In the genomic region with DNA sequence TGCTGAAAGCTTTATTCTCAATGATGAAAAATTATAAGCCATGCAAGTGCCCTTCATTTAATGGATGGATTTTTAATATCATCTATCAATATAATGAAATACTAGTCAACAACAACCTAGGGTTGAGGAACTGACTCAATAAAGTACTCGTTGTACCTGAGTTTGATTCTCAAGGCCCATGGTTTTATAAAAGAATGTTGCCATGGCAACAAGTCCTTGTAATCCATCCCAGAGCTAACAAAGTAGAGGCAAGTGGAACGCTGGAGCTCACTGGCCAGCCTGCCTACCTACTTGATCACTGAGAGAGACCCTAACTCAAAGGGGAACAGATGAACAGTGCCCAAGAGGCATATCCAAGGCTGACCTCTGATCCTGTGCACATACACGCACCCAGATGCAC, we compare ENCODE assay signal across 33 mouse cellular contexts. TPM values are rescaled to one million over a fixed set of nuclear protein-coding genes. Genes with fewer than 3 reads are reported as not detected.
DNase-seq lines count a peak whose midpoint lies in the region; ATAC-seq and TF ChIP-seq lines count a peak whose summit lies in the region.
"Had no signal": no experiment of that assay in that cellular context is flagged by ENCODE, and none has a peak within 500 bp of the region (broad histone marks: within the 10 kb centered on the region; RNA-seq: fewer than 3 reads in every experiment).

No protein-coding gene starts in this region.

- no peak for TF ChIP-seq CTCF in forebrain, postnatal 0 days (IDR thresholded peaks at IDR 0.05; ENCODE audit: low read depth)
- no peak for TF ChIP-seq CTCF in hindbrain, postnatal 0 days (IDR thresholded peaks at IDR 0.05; ENCODE audit: low read depth)

- no peaks in the 10 kb centered on the region for H3K36me3 ChIP-seq in forebrain, postnatal 0 days (ENCODE audit: insufficient read depth)
- H3K36me3 ChIP-seq in forebrain, embryonic 16.5 days (ENCODE audit: control insufficient read depth, insufficient read depth), result no peaks in the 10 kb centered on the region
- H3K36me3 ChIP-seq in hindbrain, postnatal 0 days (ENCODE audit: insufficient read depth, low read length), result no peaks in the 10 kb centered on the region
- no peaks in the 10 kb centered on the region for H3K36me3 ChIP-seq in hindbrain, embryonic 10.5 days
- H3K36me3 ChIP-seq: embryonic facial prominence, embryonic 12.5 days; embryonic facial prominence, embryonic 15.5 days; forebrain, embryonic 12.5 days; G1E; heart, embryonic 12.5 days; heart, embryonic 15.5 days had no signal

- no peaks in the 10 kb centered on the region for H3K9me3 ChIP-seq in forebrain, postnatal 0 days (ENCODE audit: low read length)
- H3K9me3 ChIP-seq in forebrain, embryonic 16.5 days (ENCODE audit: control insufficient read depth, low read length), result no peaks in the 10 kb centered on the region
- no peaks in the 10 kb centered on the region for H3K9me3 ChIP-seq in hindbrain, postnatal 0 days (ENCODE audit: low read length)
- no peaks in the 10 kb centered on the region for H3K9me3 ChIP-seq in hindbrain, embryonic 10.5 days
- H3K9me3 ChIP-seq: embryonic facial prominence, embryonic 12.5 days; embryonic facial prominence, embryonic 15.5 days; forebrain, embryonic 12.5 days; heart, embryonic 12.5 days; heart, embryonic 15.5 days had no signal

- WGBS in forebrain, postnatal 0 days, result 61% methylated on average over 3 of the region's 3 CpGs
- WGBS in forebrain, embryonic 16.5 days, result 65% methylated on average over 3 of the region's 3 CpGs
- WGBS in hindbrain, postnatal 0 days, result 60% methylated on average over 3 of the region's 3 CpGs
- WGBS in hindbrain, embryonic 10.5 days, result 81% methylated on average over 3 of the region's 3 CpGs

- no peak for ATAC-seq in forebrain, postnatal 0 days
- no peak for ATAC-seq in forebrain, embryonic 16.5 days
- no peak for ATAC-seq in hindbrain, postnatal 0 days
- ATAC-seq: hindbrain, embryonic 16.5 days; inflammation-experienced regulatory T-cells, adult 6 months; intestine, embryonic 16.5 days; Patski had no signal

- intact Hi-C loops in gastrocnemius, postnatal 14 days (cut with DNase I; ENCODE audit: low total_unique reads), result no loop called here

- H3K4me3 ChIP-seq in forebrain, postnatal 0 days (ENCODE audit: low read depth, low read length), result no peak overlapping the region
- H3K4me3 ChIP-seq in forebrain, embryonic 16.5 days (replicated peaks; ENCODE audit: low read length), result no peak overlapping the region
- H3K4me3 ChIP-seq in hindbrain, postnatal 0 days (ENCODE audit: low read length), result no peak overlapping the region
- no peak overlapping the region for H3K4me3 ChIP-seq in hindbrain, embryonic 10.5 days
- H3K4me3 ChIP-seq: embryonic facial prominence, embryonic 12.5 days; embryonic facial prominence, embryonic 15.5 days; forebrain, embryonic 12.5 days; heart, embryonic 12.5 days; heart, embryonic 15.5 days had no signal

- H3K9ac ChIP-seq in forebrain, postnatal 0 days, result no peak overlapping the region
- H3K9ac ChIP-seq in forebrain, embryonic 16.5 days (replicated peaks; ENCODE audit: low read depth, low read length), result no peak overlapping the region
- H3K9ac ChIP-seq in hindbrain, postnatal 0 days (replicated peaks; ENCODE audit: low read length), result no peak overlapping the region
- H3K9ac ChIP-seq: embryonic facial prominence, embryonic 12.5 days; embryonic facial prominence, embryonic 15.5 days; forebrain, embryonic 12.5 days; heart, embryonic 12.5 days; heart, embryonic 15.5 days had no signal

- H3K4me2 ChIP-seq in forebrain, postnatal 0 days (ENCODE audit: low read depth), result no peak overlapping the region
- H3K4me2 ChIP-seq in forebrain, embryonic 16.5 days (ENCODE audit: low read length), result no peak overlapping the region
- H3K4me2 ChIP-seq in hindbrain, postnatal 0 days (ENCODE audit: low read depth, low read length), result no peak overlapping the region
- H3K4me2 ChIP-seq: embryonic facial prominence, embryonic 12.5 days; embryonic facial prominence, embryonic 15.5 days; forebrain, embryonic 12.5 days; heart, embryonic 12.5 days; heart, embryonic 15.5 days had no signal

- no peak overlapping the region for H3K27ac ChIP-seq in forebrain, postnatal 0 days (ENCODE audit: low read depth, low read length)
- no peak overlapping the region for H3K27ac ChIP-seq in forebrain, embryonic 16.5 days (ENCODE audit: low read length)
- no peak overlapping the region for H3K27ac ChIP-seq in hindbrain, postnatal 0 days
- no peak overlapping the region for H3K27ac ChIP-seq in hindbrain, embryonic 10.5 days
- H3K27ac ChIP-seq: embryonic facial prominence, embryonic 12.5 days; embryonic facial prominence, embryonic 15.5 days; forebrain, embryonic 12.5 days; heart, embryonic 15.5 days had no signal

- DNase-seq in forebrain, postnatal 0 days, result peak; percentile 50
- DNase-seq in hindbrain, postnatal 0 days (ENCODE audit: low spot score), result peak; percentile 59
- DNase-seq in hindbrain, embryonic 10.5 days (ENCODE audit: low spot score), result no peak
- peak; percentile 14 for DNase-seq in testis, postnatal 10 days (ENCODE audit: low spot score)
- no peak for DNase-seq in testis, postnatal 14 days (ENCODE audit: low spot score)
- no peak for DNase-seq in gastrocnemius, postnatal 14 days
- DNase-seq: B cell, adult 2 months; cerebellum, adult 9-11 months; cerebellum, postnatal 25 days; gastrocnemius, postnatal 36 days; heart, postnatal 10 days; heart, postnatal 36 days; kidney, adult 18-20 months had no signal

- H3K4me1 ChIP-seq in forebrain, postnatal 0 days (ENCODE audit: insufficient read depth), result no peaks in the 10 kb centered on the region
- H3K4me1 ChIP-seq in forebrain, embryonic 16.5 days (replicated peaks; ENCODE audit: control insufficient read depth, insufficient read depth, low read length), result no peaks in the 10 kb centered on the region
- no peaks in the 10 kb centered on the region for H3K4me1 ChIP-seq in hindbrain, postnatal 0 days (ENCODE audit: insufficient read depth, low read length)
- peaks cover 7% of the 10 kb centered on the region for H3K4me1 ChIP-seq in hindbrain, embryonic 10.5 days (replicated peaks)
- H3K4me1 ChIP-seq: embryonic facial prominence, embryonic 12.5 days; embryonic facial prominence, embryonic 15.5 days; forebrain, embryonic 12.5 days; heart, embryonic 15.5 days had no signal

- peaks cover 8% of the 10 kb centered on the region; the same call in 1 of the 2 replicates for H3K27me3 ChIP-seq in forebrain, postnatal 0 days (ENCODE audit: insufficient read depth, low read length)
- 0 out of 2 replicates have a peak, but pooled peaks cover 2% of the 10 kb centered on the region for H3K27me3 ChIP-seq in forebrain, embryonic 16.5 days (replicated peaks; ENCODE audit: control insufficient read depth, insufficient read depth, low read length)
- H3K27me3 ChIP-seq in hindbrain, postnatal 0 days (ENCODE audit: insufficient read depth, low read length), result no peaks in the 10 kb centered on the region
- H3K27me3 ChIP-seq in hindbrain, embryonic 10.5 days (ENCODE audit: insufficient read depth, poor library complexity, severe bottlenecking), result peaks cover 26% of the 10 kb centered on the region

RNA-seq across cellular contexts. Expression of gene Krtap17-1, which starts 3.2 kb away (rescaled TPM):
- not detected in 2 replicates for total RNA-seq in forebrain, postnatal 0 days (2014; rRNA removed)
- polyA plus RNA-seq in forebrain, postnatal 0 days (2015; fragmentation: Nextera tagmentation; extraction: Ambion mirVana), result 0.26 and 0.98 TPM in 2 replicates
- polyA plus RNA-seq in forebrain, embryonic 16.5 days (2015; fragmentation: Nextera tagmentation; extraction: Ambion mirVana), result not detected in 2 replicates
- 2.6 and 3.0 TPM in 2 replicates for total RNA-seq in hindbrain, postnatal 0 days (2014; rRNA removed)
- 1.6 and 1.8 TPM in 2 replicates for polyA plus RNA-seq in hindbrain, postnatal 0 days (2015; fragmentation: Nextera tagmentation; extraction: Ambion mirVana)
- polyA plus RNA-seq in hindbrain, embryonic 10.5 days (2016; fragmentation: Nextera tagmentation; extraction: Ambion mirVana), result not detected in 2 replicates
- not detected for total RNA-seq in gastrocnemius, postnatal 14 days (2021)
- total RNA-seq: adrenal gland, adult 2 months; adrenal gland, postnatal 14 days; adrenal gland, postnatal 4 days; CH12.LX; common myeloid progenitor, adult 5-6 weeks; G1E; gastrocnemius, adult 8-10 months; gastrocnemius, postnatal 36 days; granulocyte monocyte progenitor cell, adult 5-6 weeks; heart, adult 8-10 months; heart, postnatal 10 days; heart, postnatal 36 days had no signal
- polyA plus RNA-seq: adrenal gland, adult 2 months; forebrain, embryonic 12.5 days; G1E; heart, embryonic 12.5 days; heart, embryonic 15.5 days; inflammation-experienced regulatory T-cells, adult 6 months; intestine, embryonic 16.5 days; Patski had no signal

RNA-seq across cellular contexts. Expression of gene Krtap16-1, which starts 4.2 kb away (rescaled TPM):
- not detected in 2 replicates for total RNA-seq in forebrain, postnatal 0 days (2014; rRNA removed)
- not detected in 2 replicates for polyA plus RNA-seq in forebrain, postnatal 0 days (2015; fragmentation: Nextera tagmentation; extraction: Ambion mirVana)
- polyA plus RNA-seq in forebrain, embryonic 16.5 days (2015; fragmentation: Nextera tagmentation; extraction: Ambion mirVana), result not detected in 2 replicates
- total RNA-seq in hindbrain, postnatal 0 days (2014; rRNA removed), result not detected in 2 replicates
- 0.09 TPM in 1 of 2 replicates, not detected in the other for polyA plus RNA-seq in hindbrain, postnatal 0 days (2015; fragmentation: Nextera tagmentation; extraction: Ambion mirVana)
- not detected in 2 replicates for polyA plus RNA-seq in hindbrain, embryonic 10.5 days (2016; fragmentation: Nextera tagmentation; extraction: Ambion mirVana)
- total RNA-seq in gastrocnemius, postnatal 14 days (2021), result not detected
- total RNA-seq: adrenal gland, adult 2 months; adrenal gland, postnatal 14 days; adrenal gland, postnatal 4 days; CH12.LX; common myeloid progenitor, adult 5-6 weeks; gastrocnemius, adult 8-10 months; gastrocnemius, postnatal 36 days; granulocyte monocyte progenitor cell, adult 5-6 weeks; heart, adult 8-10 months; heart, postnatal 10 days; heart, postnatal 36 days had no signal
- polyA plus RNA-seq: adrenal gland, adult 2 months; embryonic facial prominence, embryonic 12.5 days; forebrain, embryonic 12.5 days; G1E; heart, embryonic 12.5 days; heart, embryonic 15.5 days; hindbrain, embryonic 11.5 days; inflammation-experienced regulatory T-cells, adult 6 months; intestine, embryonic 16.5 days; Patski had no signal

RNA-seq across cellular contexts. Expression of gene Krtap29-1, which starts 11.7 kb away (rescaled TPM):
- total RNA-seq in forebrain, postnatal 0 days (2014; rRNA removed), result not detected in 2 replicates
- not detected in 2 replicates for polyA plus RNA-seq in forebrain, postnatal 0 days (2015; fragmentation: Nextera tagmentation; extraction: Ambion mirVana)
- polyA plus RNA-seq in forebrain, embryonic 16.5 days (2015; fragmentation: Nextera tagmentation; extraction: Ambion mirVana), result not detected in 2 replicates
- total RNA-seq in hindbrain, postnatal 0 days (2014; rRNA removed), result not detected in 2 replicates
- polyA plus RNA-seq in hindbrain, postnatal 0 days (2015; fragmentation: Nextera tagmentation; extraction: Ambion mirVana), result not detected in 2 replicates
- polyA plus RNA-seq in hindbrain, embryonic 10.5 days (2016; fragmentation: Nextera tagmentation; extraction: Ambion mirVana), result not detected in 2 replicates
- total RNA-seq in gastrocnemius, postnatal 14 days (2021), result not detected
- total RNA-seq: adrenal gland, adult 2 months; adrenal gland, postnatal 14 days; adrenal gland, postnatal 4 days; CH12.LX; common myeloid progenitor, adult 5-6 weeks; G1E; gastrocnemius, adult 8-10 months; gastrocnemius, postnatal 36 days; granulocyte monocyte progenitor cell, adult 5-6 weeks; heart, adult 8-10 months; heart, postnatal 10 days; heart, postnatal 36 days had no signal
- polyA plus RNA-seq: adrenal gland, adult 2 months; embryonic facial prominence, embryonic 12.5 days; embryonic facial prominence, embryonic 15.5 days; forebrain, embryonic 12.5 days; G1E; heart, embryonic 12.5 days; heart, embryonic 15.5 days; hindbrain, embryonic 11.5 days; hindbrain, embryonic 16.5 days; inflammation-experienced regulatory T-cells, adult 6 months; intestine, embryonic 16.5 days; Patski had no signal

RNA-seq across cellular contexts. Expression of gene Krt33a, which starts 25.4 kb away (rescaled TPM):
- total RNA-seq in forebrain, postnatal 0 days (2014; rRNA removed), result 0.15 TPM in 1 of 2 replicates, not detected in the other
- polyA plus RNA-seq in forebrain, postnatal 0 days (2015; fragmentation: Nextera tagmentation; extraction: Ambion mirVana), result not detected in 2 replicates
- polyA plus RNA-seq in forebrain, embryonic 16.5 days (2015; fragmentation: Nextera tagmentation; extraction: Ambion mirVana), result not detected in 2 replicates
- total RNA-seq in hindbrain, postnatal 0 days (2014; rRNA removed), result not detected in 2 replicates
- polyA plus RNA-seq in hindbrain, postnatal 0 days (2015; fragmentation: Nextera tagmentation; extraction: Ambion mirVana), result not detected in 2 replicates
- not detected in 2 replicates for polyA plus RNA-seq in hindbrain, embryonic 10.5 days (2016; fragmentation: Nextera tagmentation; extraction: Ambion mirVana)
- under 1 TPM in 1 of 2 experiments, not detected in 1; 0.16 TPM for total RNA-seq in gastrocnemius, postnatal 14 days (2021)
- total RNA-seq: adrenal gland, adult 2 months; adrenal gland, postnatal 14 days; adrenal gland, postnatal 4 days; CH12.LX; common myeloid progenitor, adult 5-6 weeks; G1E; gastrocnemius, adult 8-10 months; gastrocnemius, postnatal 36 days; granulocyte monocyte progenitor cell, adult 5-6 weeks; heart, adult 8-10 months; heart, postnatal 10 days; heart, postnatal 36 days had no signal
- polyA plus RNA-seq: adrenal gland, adult 2 months; forebrain, embryonic 12.5 days; G1E; heart, embryonic 12.5 days; heart, embryonic 15.5 days; hindbrain, embryonic 11.5 days; hindbrain, embryonic 16.5 days; inflammation-experienced regulatory T-cells, adult 6 months; intestine, embryonic 16.5 days; Patski had no signal

RNA-seq across cellular contexts. Expression of gene Krt33b, which starts 39.1 kb away (rescaled TPM):
- not detected in 2 replicates for total RNA-seq in forebrain, postnatal 0 days (2014; rRNA removed)
- not detected in 2 replicates for polyA plus RNA-seq in forebrain, postnatal 0 days (2015; fragmentation: Nextera tagmentation; extraction: Ambion mirVana)
- not detected in 2 replicates for polyA plus RNA-seq in forebrain, embryonic 16.5 days (2015; fragmentation: Nextera tagmentation; extraction: Ambion mirVana)
- not detected in 2 replicates for total RNA-seq in hindbrain, postnatal 0 days (2014; rRNA removed)
- 0.11 and 0.29 TPM in 2 replicates for polyA plus RNA-seq in hindbrain, postnatal 0 days (2015; fragmentation: Nextera tagmentation; extraction: Ambion mirVana)
- polyA plus RNA-seq in hindbrain, embryonic 10.5 days (2016; fragmentation: Nextera tagmentation; extraction: Ambion mirVana), result not detected in 2 replicates
- total RNA-seq in gastrocnemius, postnatal 14 days (2021), result under 1 TPM in 1 of 2 experiments, not detected in 1; 0.31 TPM
- total RNA-seq: adrenal gland, adult 2 months; adrenal gland, postnatal 14 days; adrenal gland, postnatal 4 days; CH12.LX; common myeloid progenitor, adult 5-6 weeks; G1E; gastrocnemius, adult 8-10 months; gastrocnemius, postnatal 36 days; granulocyte monocyte progenitor cell, adult 5-6 weeks; heart, adult 8-10 months; heart, postnatal 10 days; heart, postnatal 36 days had no signal
- polyA plus RNA-seq: adrenal gland, adult 2 months; forebrain, embryonic 12.5 days; G1E; heart, embryonic 12.5 days; heart, embryonic 15.5 days; hindbrain, embryonic 11.5 days; inflammation-experienced regulatory T-cells, adult 6 months; intestine, embryonic 16.5 days had no signal

Comparison
In these comparisons a context has a peak if more than half of its experiments do, and no peak if none do; other contexts are left out.
1. DNase-seq: peak in forebrain, postnatal 0 days (single experiment), hindbrain, postnatal 0 days (single experiment) and testis, postnatal 10 days (single experiment); none in hindbrain, embryonic 10.5 days (single experiment), testis, postnatal 14 days (single experiment) and gastrocnemius, postnatal 14 days (single experiment).